Mouse (Mus musculus) hematopoietic multipotent progenitor cell, adult 10-12 weeks (in vitro differentiated cells): ENCODE results near the gene Ptp4a2. TPM values are rescaled to one million over a fixed set of nuclear protein-coding genes. Genes with fewer than 3 reads are reported as not detected.

Source experiments
- polyA plus RNA-seq: library from polyadenylated mRNA; stranded (reverse); fragments of >175 nt; gene quantifications from 2 replicates; pipeline ENCODE4 v1.2.3, GENCODE M21; 2012; ENCODE audit warnings: low replicate concordance

Gene Ptp4a2
- 51.2 and 80.2 TPM in 2 replicates for polyA plus RNA-seq

GRCm38 (mm10) chr4:129810798-129811604, at the start of gene Ptp4a2:
Gene Ptp4a2, plus strand, starts transcription at chr4:129811219.

Other genes with a start within 250 kb of the Ptp4a2 start
- gene Lck, start 237.6 kb upstream of the Ptp4a2 start, polyA plus RNA-seq: 158 and 171 TPM in 2 replicates
- 0.84 and 2.4 TPM in 2 replicates for gene Fam167b, start 232.7 kb upstream of the Ptp4a2 start, polyA plus RNA-seq
- gene Eif3i, start 210.6 kb upstream of the Ptp4a2 start, polyA plus RNA-seq: 28.9 and 92.5 TPM in 2 replicates
- gene Tmem234, start 210.6 kb upstream of the Ptp4a2 start, polyA plus RNA-seq: 213 and 249 TPM in 2 replicates
- 1.1 TPM in 1 of 2 replicates, not detected in the other for gene Dcdc2b, start 197.0 kb upstream of the Ptp4a2 start, polyA plus RNA-seq
- gene Iqcc, start 192.1 kb upstream of the Ptp4a2 start, polyA plus RNA-seq: 5.9 and 11.8 TPM in 2 replicates
- gene Ccdc28b, start 187.3 kb upstream of the Ptp4a2 start, polyA plus RNA-seq: 19.8 and 23.7 TPM in 2 replicates
- 39.5 and 49.1 TPM in 2 replicates for gene Txlna, start 170.2 kb upstream of the Ptp4a2 start, polyA plus RNA-seq
- 8.8 and 19.4 TPM in 2 replicates for gene Kpna6, start 138.5 kb upstream of the Ptp4a2 start, polyA plus RNA-seq
- 25.7 and 36.1 TPM in 2 replicates for gene Tmem39b, start 114.4 kb upstream of the Ptp4a2 start, polyA plus RNA-seq
- gene Khdrbs1, start 68.9 kb upstream of the Ptp4a2 start, polyA plus RNA-seq: 142 and 180 TPM in 2 replicates
- gene Spocd1, start 118.0 kb downstream of the Ptp4a2 start, polyA plus RNA-seq: 0.07 and 0.15 TPM in 2 replicates
- 15.1 and 37.5 TPM in 2 replicates for gene Adgrb2, start 173.7 kb downstream of the Ptp4a2 start, polyA plus RNA-seq
- 0.84 and 2.4 TPM in 2 replicates for gene Col16a1, start 236.6 kb downstream of the Ptp4a2 start, polyA plus RNA-seq